Mouse (Mus musculus) adrenal gland, postnatal 4 days (tissue): ENCODE measurements around the gene March8. TPM values are rescaled to one million over a fixed set of nuclear protein-coding genes. Genes with fewer than 3 reads are reported as not detected.
"Not testable (repeated sequence)": the region's sequence is repeated elsewhere in the genome, so short reads cannot be mapped to it uniquely, and the experiment has no call there.

ENCODE experiments used
- DNase-seq, 2 experiments: peaks; one replicate each; pipeline ENCODE4 v3.0.0; 2021 to 2022; ENCODE audit warnings: low spot score in 2 of 2, mixed read lengths in 2 of 2
- long read RNA-seq, 2 experiments: library from polyadenylated mRNA; stranded (forward); transcript quantifications; one replicate each; pipeline ENCODE4 v2.0.0; 2021
- total RNA-seq, 2 experiments: library from RNA; stranded (reverse); gene quantifications; 2 replicates each; pipeline ENCODE4 v1.2.3; 2021

March8 gene
- total RNA-seq, result 10 to 100 TPM; 80.1 to 98.6 TPM
- long read RNA-seq, experiment 1, full-length matches to known transcripts, result 13 of 29 reads
- long read RNA-seq, experiment 1, partial matches to known transcripts, result 8 of 29 reads
- long read RNA-seq, experiment 1, other reads (novel, unspliced or antisense), result 8 of 29 reads
- long read RNA-seq, experiment 2, full-length matches to known transcripts, result 27 of 65 reads
- long read RNA-seq, experiment 2, partial matches to known transcripts, result 8 of 65 reads
- long read RNA-seq, experiment 2, other reads (novel, unspliced or antisense), result 30 of 65 reads

GRCm38 (mm10) chr6:116337835-116338501, at the start of gene March8:
TSS of gene March8 (plus strand) at chr6:116338024.
- peak; percentile 77 to 80 for DNase-seq

- DNase-seq, result no peak
These were observed 26.4 kb upstream of the March8 start for GRCm38 (mm10) chr6:116311411-116311810.

DNA sequence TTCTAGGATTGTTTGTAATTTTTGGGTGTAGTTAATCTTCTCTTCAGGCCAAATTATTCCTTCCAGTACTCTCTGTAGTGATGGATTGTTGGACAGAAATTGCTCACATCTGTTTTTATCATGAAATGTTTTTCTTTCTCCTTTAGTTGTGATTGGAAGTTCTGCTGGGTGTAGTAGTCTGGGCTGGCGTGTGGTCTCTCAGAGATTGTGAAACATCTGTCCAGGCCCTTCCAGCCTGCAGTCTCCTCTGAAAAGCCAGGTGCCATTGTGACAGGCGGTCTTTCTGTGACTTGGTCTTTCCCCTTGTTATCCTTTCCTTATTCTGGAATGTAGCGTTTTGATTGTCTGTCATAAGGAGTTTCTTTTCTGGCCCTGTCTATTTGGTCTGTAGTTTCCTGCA, 18.6 kb upstream of the March8 start:
- DNase-seq, result no peak

- no peak for DNase-seq
These were observed 11.2 kb upstream of the March8 start for GRCm38 (mm10) chr6:116326641-116327040.

DNA sequence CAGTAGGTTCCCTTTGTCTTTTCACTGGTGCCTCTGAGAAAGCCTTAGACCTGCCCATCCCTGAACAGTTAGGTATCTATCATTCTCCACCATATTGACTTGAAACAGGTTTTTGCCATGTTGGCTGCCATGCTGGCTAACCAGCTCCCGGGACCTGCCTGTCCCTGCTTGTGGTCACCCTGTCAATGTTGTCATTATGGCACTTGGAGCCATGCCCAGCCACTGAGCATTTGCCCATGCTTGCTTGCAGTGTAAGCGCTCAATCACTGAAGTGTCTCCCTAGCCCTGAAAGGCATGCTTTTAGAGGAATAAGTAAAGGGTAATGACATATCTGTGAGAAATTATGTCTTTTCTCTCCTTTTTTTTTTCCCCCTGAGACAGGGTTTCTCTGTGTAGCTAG, 6.4 kb upstream of the March8 start:
- DNase-seq, result no peak

DNA sequence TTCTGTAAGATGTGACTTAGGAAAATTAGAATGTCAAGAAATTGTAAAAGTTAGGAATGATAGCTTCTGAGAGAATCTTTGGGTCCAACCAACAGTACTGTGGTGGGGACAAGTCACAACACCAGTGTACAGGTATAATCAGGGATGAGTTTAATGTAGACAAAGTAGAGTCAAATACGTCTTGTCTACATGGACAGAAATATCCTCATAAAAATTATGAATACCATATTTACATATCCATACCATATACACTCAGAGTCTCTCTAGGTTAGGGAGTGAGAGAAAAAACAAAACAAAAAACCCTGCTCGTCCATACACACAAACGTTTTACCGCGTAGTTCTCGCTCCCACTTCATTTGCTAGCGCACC, 374 bp upstream of the March8 start:
- no peak for DNase-seq

DNA sequence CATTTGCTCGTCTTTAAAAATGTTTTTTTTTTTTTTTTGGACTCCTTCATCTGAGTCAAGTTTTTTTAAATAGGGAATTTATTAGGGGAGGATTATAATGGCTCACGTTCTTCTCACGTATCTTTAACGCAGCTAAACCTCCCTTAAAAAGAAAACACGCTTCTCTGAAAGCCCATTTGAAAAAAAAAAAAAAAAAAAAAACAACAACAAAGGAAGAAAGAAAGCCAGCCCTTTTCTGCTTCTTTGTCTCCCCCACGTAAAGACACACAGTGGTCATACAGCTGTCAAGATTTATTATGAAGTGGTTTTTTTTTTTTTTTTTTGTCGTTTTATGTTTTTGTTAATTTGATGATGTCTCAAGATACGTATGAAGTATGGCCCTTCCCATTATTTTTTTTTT, 696 bp downstream of the March8 start:
- DNase-seq, result no peak

DNA sequence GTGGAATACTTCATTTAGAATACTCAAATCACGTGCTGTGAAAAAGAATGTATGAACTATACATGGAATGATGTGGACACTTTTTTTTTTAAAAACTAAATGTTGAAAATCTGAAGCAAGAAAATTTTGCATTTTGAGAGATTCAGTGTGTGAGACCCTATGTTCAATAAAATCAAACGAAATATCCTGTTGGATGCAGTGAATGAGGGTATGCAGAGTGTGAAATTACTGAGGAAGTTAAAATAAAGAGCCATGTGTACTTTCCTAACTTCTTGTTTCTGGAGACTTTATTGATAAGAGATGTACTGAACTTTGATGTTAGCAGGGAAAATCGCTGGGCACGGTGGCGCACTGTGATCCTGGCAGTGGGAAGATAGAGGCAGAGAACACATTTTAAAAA, 1.3 kb downstream of the March8 start:
- DNase-seq, result no peak

DNA sequence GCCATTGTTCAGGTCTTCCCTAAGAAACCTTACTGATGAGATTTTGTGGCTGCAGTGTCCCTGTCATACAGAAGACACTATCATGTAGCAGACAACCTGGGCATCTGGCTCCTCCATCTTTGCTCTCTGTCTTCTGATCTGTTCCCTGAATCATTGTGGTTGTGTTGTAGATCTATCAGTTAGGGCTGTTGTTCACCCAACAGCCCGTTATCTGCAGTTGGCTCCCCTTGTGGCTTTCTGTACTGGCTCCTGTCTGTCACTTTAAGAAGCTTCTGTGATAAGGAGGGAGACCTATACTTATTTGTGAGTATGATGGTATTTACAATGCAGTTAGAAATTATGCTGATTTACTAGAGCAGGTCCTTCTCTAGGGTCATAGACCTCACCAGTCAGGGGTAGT, 2.7 kb downstream of the March8 start:
- DNase-seq, result no peak

DNA sequence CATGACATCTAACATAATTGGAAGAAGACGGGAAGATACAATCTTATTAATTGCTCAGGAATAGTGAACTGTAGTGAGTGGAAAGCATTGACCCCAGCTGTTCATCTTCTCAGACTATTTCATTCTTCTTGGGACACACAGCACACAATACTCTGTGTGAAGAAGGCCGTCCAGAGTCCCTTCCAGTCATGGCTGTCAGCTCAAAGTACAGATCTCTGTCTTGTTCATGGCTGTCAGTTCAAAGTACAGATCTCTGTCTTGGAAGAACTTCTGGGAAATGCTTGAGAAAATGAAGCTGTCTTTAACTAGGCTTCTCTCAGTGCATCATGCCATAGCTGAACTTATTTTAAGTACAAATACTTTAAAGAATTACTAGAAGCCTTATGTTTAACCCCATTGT, 10.1 kb downstream of the March8 start:
- no peak for DNase-seq

DNA sequence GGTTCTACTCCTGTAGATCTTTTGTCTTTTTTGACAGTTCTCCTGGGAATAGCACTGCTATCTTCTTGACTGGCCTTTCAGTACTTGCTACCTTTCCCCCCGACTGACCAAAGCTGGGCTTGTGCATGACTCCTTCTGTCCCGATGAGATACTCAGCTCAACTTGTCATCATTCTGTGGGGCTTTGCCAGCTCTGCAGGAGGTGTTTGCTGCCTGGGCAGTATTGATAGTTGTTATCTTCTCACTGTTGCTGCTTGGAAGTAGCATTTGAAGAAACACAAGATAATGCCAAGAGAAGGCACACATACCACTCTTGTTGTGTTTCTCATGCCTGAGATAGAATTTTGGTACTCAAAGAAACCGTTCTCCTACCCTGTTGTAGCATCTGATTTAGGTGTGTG, 12.2 kb downstream of the March8 start:
- DNase-seq, result no peak

- no peak for DNase-seq
These were observed 12.8 kb downstream of the March8 start for GRCm38 (mm10) chr6:116350643-116351042.

DNA sequence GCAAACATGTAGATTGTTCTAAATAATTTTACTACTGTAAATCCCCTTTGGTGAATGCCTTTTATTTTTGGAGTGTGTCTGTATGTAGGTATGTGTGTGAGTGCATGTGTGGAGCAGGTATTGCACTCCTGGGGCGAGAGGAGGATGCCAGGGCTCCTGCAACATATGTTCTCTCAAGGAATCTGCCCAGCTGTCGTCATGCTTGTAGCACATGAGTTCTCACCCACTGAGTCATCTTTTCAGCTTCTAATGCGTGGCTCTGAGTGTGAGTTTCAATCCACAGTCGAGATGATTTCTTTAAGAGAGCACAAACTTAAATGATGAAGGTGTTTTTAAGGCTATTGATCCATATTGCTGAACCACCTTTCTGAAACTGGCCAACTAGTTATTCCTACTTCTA, 13.7 kb downstream of the March8 start:
- DNase-seq, result no peak

DNA sequence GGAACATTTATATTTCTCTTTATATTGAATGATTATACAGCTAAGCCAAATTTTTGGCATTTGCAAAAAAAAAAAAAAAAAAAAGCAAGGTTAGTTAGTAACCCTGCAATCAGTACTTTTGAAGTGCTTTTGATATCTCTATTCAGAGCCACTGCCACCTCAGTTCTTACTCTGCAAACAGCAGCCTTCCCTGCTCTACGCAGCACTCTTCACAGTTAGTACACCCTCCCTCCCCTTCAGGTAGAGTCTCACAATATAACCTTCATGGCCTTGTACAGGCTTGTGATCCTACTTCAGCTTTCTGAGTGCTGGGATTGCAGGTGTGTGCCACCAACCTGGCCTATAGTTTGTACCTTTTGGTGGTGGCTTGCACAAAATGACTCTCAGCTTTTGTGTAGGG, 15.6 kb downstream of the March8 start:
- DNase-seq, result no peak

DNA sequence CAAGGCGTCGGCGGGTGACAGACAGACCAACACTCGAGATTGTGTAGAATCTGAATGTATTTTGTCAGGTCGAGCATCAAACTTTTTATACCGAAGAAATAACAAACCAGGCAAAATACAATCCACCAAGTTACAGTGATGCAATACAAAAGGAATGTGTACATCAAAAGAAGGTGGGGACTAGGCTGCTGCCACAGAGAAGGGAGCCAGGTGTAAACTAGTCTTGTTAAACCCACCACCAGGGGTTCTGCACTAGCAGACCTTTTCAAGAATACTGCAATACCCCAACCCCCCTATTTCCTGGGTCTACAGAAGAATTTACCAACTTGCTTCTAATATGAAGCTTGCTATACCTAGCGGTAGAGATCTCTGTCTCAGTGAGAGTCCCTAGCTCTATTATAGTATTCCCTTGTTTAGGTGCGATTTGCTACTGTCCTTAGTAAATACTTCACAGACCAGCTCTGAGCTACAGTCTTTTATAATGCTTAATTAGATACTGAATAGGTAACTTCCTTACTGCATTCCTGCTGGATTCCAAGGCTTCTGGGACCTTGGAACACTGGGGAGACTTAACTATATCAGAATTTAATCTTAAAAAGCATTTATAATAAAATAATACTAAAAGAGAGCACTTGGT, 18.6 kb downstream of the March8 start:
- not testable (repeated sequence) for DNase-seq

DNA sequence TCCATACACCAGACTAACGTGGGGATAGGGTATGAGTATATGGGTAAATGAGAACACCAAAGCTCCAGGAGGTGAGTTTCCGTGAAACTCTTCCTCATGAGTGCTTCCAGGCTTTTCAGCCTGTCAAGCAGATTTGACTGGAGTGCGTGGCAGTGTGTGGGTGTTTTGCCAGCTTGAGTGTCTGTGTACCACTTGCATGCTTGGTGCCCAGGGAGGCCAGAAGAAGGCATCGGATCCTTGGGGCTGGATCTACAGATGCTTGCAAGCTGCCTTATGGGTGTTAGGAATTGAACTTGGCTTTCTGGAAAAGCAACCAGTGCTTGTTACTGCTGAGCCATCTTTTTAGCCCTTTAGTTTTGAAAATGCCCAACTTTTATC, 19.1 kb downstream of the March8 start:
- DNase-seq, result no peak

DNA sequence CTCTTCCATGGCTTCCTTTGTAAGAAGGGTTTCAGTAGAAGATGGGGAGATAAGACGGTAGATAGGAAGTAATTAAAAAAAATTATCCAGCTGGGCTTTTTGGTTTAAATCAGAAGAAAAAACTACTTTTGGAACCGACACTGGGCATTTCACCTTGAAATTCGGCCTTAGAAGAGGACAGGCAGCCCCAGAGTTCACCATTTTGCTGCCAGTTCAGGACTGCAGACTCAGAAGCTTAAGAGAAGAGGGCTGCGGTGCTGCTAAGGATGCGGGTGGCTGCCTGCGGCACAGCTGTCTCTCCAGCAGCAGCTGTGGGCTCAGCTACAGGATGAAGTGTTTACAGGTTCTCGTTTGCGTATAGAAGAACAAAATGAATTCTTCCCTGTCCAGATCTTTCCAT, 20.2 kb downstream of the March8 start:
- no peak for DNase-seq

DNA sequence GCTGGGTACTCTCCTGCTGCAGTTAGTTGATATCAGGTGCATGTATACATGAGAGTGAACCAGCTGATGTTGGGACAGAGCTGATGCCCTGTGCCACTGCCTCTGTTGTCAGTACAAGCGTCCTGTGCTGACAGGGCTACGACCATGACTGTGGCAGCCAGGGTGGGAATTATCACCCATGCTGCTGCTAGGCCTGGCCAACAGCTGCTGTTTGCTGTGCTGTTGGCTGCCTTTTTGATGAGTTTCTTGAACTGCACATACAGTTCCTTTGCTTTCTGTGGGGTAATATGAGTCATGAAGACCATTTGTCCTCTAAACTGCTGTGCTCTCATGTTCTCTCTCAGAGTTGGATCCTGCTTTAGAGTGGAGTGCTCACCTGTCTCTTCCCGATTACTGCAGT, 21.4 kb downstream of the March8 start:
- no peak for DNase-seq

DNA sequence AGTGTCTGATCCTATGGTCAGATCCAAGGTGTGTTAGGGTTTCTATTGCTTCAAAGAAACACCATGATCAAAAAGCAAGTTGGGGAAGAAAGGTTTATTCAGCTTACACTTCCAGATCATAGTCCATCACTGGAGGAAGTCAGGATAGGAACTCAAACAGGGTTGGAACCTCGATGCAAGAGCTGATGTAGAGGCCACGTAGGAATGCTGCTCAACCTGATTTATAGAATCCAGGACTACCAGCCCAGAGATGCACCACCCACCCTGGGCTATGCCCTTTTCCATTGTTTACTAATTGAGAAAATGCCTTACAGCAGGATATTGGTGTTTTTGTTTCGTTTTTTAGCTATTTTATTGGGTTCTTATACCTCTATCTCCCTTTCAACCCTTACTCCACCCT, 23.6 kb downstream of the March8 start:
- no peak for DNase-seq

DNA sequence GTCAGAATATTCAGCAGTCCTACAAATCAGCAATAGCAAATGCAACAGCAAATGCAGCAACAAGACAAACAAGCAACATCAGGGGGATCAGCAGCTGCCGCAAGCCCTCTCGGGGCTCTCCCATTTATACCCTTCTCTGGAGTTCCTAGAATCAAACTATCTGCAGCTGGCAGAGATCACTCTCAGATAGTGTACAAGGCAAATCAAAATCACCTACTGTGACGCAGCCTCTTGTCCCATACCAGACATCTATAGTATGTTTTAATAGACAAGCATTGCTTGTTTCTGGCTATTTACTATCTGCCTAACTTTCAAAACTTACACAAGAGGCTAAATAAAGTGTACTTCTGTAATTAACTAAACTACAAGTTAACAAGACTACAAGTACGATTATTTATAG, 24.2 kb downstream of the March8 start:
- DNase-seq, result no peak

- no peak for DNase-seq
These were observed 30.1 kb downstream of the March8 start for GRCm38 (mm10) chr6:116367971-116368370.

DNA sequence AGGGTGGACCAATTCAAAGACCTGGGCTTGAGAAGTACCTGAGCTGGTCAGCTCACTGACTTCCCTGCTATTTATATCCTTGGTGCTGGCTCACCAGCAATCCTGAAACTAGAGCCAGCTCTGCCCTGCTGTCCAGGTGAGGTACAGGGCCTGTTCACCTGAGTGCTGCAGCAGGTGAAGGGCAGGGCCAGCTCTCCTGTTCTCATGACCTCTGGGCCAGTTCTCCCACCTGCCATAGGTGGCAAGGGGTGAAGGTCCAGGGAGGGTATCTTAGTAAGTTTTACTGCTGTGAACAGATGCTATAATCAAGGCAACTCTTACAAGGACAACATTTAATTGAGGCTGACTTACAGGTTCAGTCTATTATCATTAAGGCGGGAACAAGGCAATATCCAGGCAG, 32.0 kb downstream of the March8 start:
- DNase-seq, result no peak
